Comparison of ENCODE assay signal across 9 mouse cellular contexts in genomic region chr11:88197153-88197576, GRCm38 (mm10). TPM values are rescaled to one million over a fixed set of nuclear protein-coding genes. Genes with fewer than 3 reads are reported as not detected.
DNase-seq lines count a peak whose midpoint lies in the region; ATAC-seq and TF ChIP-seq lines count a peak whose summit lies in the region.
"Had no signal": no experiment of that assay in that cellular context is flagged by ENCODE, and none has a peak within 500 bp of the region (broad histone marks: within the 10 kb centered on the region; RNA-seq: fewer than 3 reads in every experiment).

No protein-coding gene starts in this region.

- peak; percentile 56 for DNase-seq in layer of hippocampus, adult 9-11 months
- DNase-seq in layer of hippocampus, adult 8-10 months (ENCODE audit: low spot score in 2 of 2) = no peak
- peak; percentile 54 for DNase-seq in brain, embryonic 18.5 days (ENCODE audit: low read depth, low spot score)
- peak; percentile 60 to 64 for DNase-seq in layer of hippocampus, postnatal 10 days (ENCODE audit: low spot score in 2 of 2)

- 7% methylated on average over 2 of the region's 2 CpGs for WGBS in forebrain, embryonic 16.5 days
- WGBS in midbrain, embryonic 12.5 days = 17% methylated on average over 2 of the region's 2 CpGs

- H3K4me2 ChIP-seq in forebrain, embryonic 16.5 days (ENCODE audit: low read length) = no peak overlapping the region
- H3K4me2 ChIP-seq in midbrain, embryonic 12.5 days (replicated peaks) = no peak overlapping the region
- H3K4me2 ChIP-seq: liver, embryonic 15.5 days had no signal

- 0 out of 2 replicates have a peak, but pooled peaks have one; percentile 22 for ATAC-seq in forebrain, embryonic 16.5 days
- 0 out of 2 replicates have a peak, but pooled peaks have one; percentile 23 for ATAC-seq in midbrain, embryonic 12.5 days (ENCODE audit: low FRiP score, low read depth)
- no peak for ATAC-seq in erythroblast, adult 5-6 weeks (replicated peaks; ENCODE audit: low FRiP score, poor library complexity, severe bottlenecking)

- peaks cover 47% of the 10 kb centered on the region for H3K4me1 ChIP-seq in E14TG2a.4 (replicated peaks; ENCODE audit: low read depth, low read length)
- peaks cover 5% of the 10 kb centered on the region; the same call in 1 of the 2 replicates for H3K4me1 ChIP-seq in forebrain, embryonic 16.5 days (replicated peaks; ENCODE audit: control insufficient read depth, insufficient read depth, low read length)
- peaks cover 35% of the 10 kb centered on the region for H3K4me1 ChIP-seq in midbrain, embryonic 12.5 days

- no peak overlapping the region for H3K9ac ChIP-seq in forebrain, embryonic 16.5 days (replicated peaks; ENCODE audit: low read depth, low read length)
- H3K9ac ChIP-seq in midbrain, embryonic 12.5 days (replicated peaks) = no peak overlapping the region; the same call in 1 of the 2 replicates
- H3K9ac ChIP-seq: liver, embryonic 15.5 days had no signal

- peaks cover 80% of the 10 kb centered on the region for H3K27me3 ChIP-seq in E14TG2a.4 (ENCODE audit: insufficient read depth, low read length)
- peaks cover 20% of the 10 kb centered on the region for H3K27me3 ChIP-seq in forebrain, embryonic 16.5 days (replicated peaks; ENCODE audit: control insufficient read depth, insufficient read depth, low read length)
- peaks cover 41% of the 10 kb centered on the region for H3K27me3 ChIP-seq in midbrain, embryonic 12.5 days

- H3K27ac ChIP-seq in forebrain, embryonic 16.5 days (ENCODE audit: low read length) = no peak overlapping the region
- no peak overlapping the region for H3K27ac ChIP-seq in midbrain, embryonic 12.5 days (replicated peaks)
- H3K27ac ChIP-seq: liver, embryonic 15.5 days had no signal

- no peaks in the 10 kb centered on the region for H3K9me3 ChIP-seq in E14TG2a.4 (ENCODE audit: low read length)
- H3K9me3 ChIP-seq in forebrain, embryonic 16.5 days (ENCODE audit: control insufficient read depth, low read length) = no peaks in the 10 kb centered on the region
- no peaks in the 10 kb centered on the region for H3K9me3 ChIP-seq in midbrain, embryonic 12.5 days
- H3K9me3 ChIP-seq: liver, embryonic 15.5 days had no signal

- no peak overlapping the region for H3K4me3 ChIP-seq in E14TG2a.4 (replicated peaks; ENCODE audit: low read length)
- H3K4me3 ChIP-seq in forebrain, embryonic 16.5 days (replicated peaks; ENCODE audit: low read length) = no peak overlapping the region
- no peak overlapping the region for H3K4me3 ChIP-seq in midbrain, embryonic 12.5 days
- H3K4me3 ChIP-seq: liver, embryonic 15.5 days had no signal

- H3K36me3 ChIP-seq in E14TG2a.4 (ENCODE audit: insufficient read depth, low read length) = no peaks in the 10 kb centered on the region
- no peaks in the 10 kb centered on the region for H3K36me3 ChIP-seq in forebrain, embryonic 16.5 days (ENCODE audit: control insufficient read depth, insufficient read depth)
- no peaks in the 10 kb centered on the region for H3K36me3 ChIP-seq in midbrain, embryonic 12.5 days
- H3K36me3 ChIP-seq: liver, embryonic 15.5 days had no signal

- peak; percentile 47 for TF ChIP-seq CTCF in E14TG2a.4 (conservative IDR thresholded peaks at IDR 0.05; ENCODE audit: low read length)

RNA-seq across cellular contexts. Expression of gene Mrps23, which starts 7.0 kb away (rescaled TPM):
- 10 to 100 TPM; 63.2 to 64.8 (median 63.7) TPM for total RNA-seq in layer of hippocampus, adult 8-10 months (2022)
- polyA plus RNA-seq in forebrain, embryonic 16.5 days (2015; fragmentation: Nextera tagmentation; extraction: Ambion mirVana) = 64.9 and 68.8 TPM in 2 replicates
- total RNA-seq in layer of hippocampus, postnatal 10 days (2021) = 10 to 100 TPM; 62.3 to 64.5 TPM
- polyA plus RNA-seq in midbrain, embryonic 12.5 days (2016; fragmentation: Nextera tagmentation; extraction: Ambion mirVana) = 69.5 and 71.1 TPM in 2 replicates
- 16.9 and 19.2 TPM in 2 replicates for total RNA-seq in erythroblast, adult 5-6 weeks (2015; ENCODE audit: low replicate concordance)
- total RNA-seq in erythroblast, adult 5-6 weeks (2017; ENCODE audit: low replicate concordance) = 10.1 and 51.3 TPM in 2 replicates

Comparison
In these comparisons a context has a peak if more than half of its experiments do, and no peak if none do; other contexts are left out.
1. DNase-seq: peak in layer of hippocampus, adult 9-11 months (single experiment), brain, embryonic 18.5 days (single experiment) and layer of hippocampus, postnatal 10 days (2 of 2); none in layer of hippocampus, adult 8-10 months (0 of 2).